Mouse (Mus musculus) spleen, postnatal 10 days (tissue): ENCODE results near the gene Ccdc88b.

Source experiments
- DNase-seq, 2 experiments: peaks; one replicate each; pipeline ENCODE4 v3.0.0; 2021 to 2022; ENCODE audit warnings: low spot score in 2 of 2

Ccdc88b gene

GRCm38 (mm10) chr19:6857391-6858005, 513 bp downstream of the Ccdc88b start:
- peak in 1 of 2 experiments; percentile 15 for DNase-seq

DNA sequence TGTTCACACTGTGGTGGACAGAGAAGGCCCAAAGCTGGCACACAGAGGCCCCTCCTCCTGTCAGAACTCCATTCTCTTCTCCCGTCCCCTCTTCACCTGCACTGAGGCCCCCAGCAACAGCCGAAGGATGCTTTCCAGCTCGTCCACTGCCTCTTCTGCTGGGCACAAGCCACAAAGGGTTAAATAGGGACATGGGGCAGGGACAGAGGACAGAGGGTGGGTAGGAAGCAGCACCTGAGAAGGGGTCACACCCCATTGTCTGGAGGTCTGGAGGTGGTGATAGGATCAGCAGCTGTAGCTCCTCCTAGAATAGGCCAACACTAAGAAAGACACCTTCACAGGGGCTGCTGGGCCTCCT, 1.0 kb downstream of the Ccdc88b start:
- DNase-seq = no peak

DNA sequence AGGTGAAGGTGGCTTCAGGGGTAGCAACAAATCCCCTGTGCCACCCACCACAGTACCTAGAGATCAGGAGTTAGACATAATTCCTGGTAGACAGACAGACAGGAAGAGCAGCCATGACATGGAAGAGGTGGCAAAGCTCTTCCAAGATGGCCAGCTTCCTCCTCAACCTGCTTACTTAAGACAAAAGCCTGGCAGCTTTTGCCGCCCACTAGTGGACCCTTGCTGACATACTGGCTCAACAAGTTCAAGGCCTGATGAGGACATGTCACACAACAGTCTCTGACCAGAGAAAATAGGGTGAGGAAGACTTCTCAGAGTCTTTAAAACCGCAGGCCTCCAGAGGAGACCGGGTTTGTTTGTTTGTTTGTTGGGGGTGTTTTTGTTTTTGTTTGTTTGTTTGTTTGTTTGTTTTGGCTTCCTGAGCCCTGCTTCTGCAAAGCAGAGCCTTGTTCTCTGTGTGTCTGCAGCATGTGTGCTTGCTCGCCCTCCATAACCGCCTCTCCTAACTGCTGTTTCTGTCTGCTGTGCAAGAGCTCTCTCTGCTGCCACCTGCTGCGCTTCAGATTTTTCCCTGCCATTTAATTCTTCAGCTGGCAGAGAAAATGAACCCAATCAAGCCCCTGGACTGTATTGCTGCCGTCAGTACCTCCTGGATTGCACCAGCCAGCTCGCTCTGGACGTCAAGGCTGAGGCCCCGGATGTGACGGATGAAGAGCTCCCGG, 1.6 kb downstream of the Ccdc88b start:
- peak in 1 of 2 experiments; percentile 78 for DNase-seq

DNA sequence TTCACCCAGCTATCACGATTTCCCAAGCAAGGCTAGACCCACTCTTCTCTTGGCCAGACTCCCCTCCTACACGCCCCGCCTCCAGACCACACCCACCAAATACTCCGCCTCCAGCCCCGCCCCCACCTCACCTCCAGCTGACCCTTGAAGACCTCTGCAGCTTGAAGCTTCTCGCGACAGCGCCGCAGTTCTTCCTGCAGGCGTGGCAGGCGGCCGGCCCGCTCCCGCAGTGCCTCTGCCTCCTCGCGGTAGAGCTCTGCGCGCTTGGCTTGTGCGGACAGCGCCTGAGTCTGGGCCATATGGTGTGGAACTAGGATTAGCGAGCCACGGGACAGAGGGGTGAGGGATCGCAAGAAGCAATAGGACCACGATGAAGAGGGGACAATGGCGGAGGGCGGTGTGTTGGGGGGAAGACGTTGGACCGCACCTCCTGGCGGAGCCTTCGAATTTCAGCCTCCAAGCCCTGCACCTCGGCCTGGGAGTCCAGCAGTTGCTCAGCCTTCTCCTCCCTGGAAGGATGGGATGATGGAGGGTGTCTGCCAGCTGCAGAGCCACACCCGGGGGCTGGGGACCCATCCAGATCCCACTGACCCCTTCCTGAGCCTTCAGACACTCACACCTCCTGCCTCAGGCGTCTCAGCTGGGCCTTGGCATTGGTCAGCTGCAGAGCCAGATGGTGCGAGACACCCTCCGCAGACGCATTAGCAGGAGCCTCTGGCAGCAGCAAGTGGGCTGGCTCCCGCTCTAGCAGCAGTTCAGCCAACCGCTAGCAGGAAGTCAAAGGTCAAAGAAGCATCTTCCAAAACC, 2.6 kb downstream of the Ccdc88b start:
- DNase-seq = peak in 1 of 2 experiments; percentile 42

- DNase-seq = no peak
These were observed 3.4 kb downstream of the Ccdc88b start for GRCm38 (mm10) chr19:6854658-6855057.

- DNase-seq = no peak
These were observed 4.1 kb downstream of the Ccdc88b start for GRCm38 (mm10) chr19:6853903-6854302.

GRCm38 (mm10) chr19:6852393-6853305, 5.4 kb downstream of the Ccdc88b start:
- DNase-seq = no peak

DNA sequence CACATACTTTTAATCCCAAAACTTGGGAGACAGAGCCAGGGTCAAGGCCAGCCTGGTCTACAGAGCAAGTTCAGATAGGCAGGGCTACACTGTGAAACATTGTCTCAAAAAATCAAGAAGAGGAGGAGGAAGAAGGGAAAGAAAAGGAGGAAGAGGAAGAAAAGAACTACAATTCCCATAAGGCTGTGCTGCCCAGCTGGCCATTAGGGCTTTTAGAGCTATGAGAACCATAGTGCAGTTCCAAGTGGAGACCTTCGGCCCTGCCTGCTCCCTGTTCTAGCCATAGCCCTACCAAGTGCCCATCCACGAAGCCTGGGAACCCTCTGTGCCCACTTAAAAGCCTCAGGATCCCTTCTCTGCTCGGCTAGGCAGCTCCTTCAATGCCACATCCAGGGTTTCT, 6.5 kb downstream of the Ccdc88b start:
- no peak for DNase-seq

DNA sequence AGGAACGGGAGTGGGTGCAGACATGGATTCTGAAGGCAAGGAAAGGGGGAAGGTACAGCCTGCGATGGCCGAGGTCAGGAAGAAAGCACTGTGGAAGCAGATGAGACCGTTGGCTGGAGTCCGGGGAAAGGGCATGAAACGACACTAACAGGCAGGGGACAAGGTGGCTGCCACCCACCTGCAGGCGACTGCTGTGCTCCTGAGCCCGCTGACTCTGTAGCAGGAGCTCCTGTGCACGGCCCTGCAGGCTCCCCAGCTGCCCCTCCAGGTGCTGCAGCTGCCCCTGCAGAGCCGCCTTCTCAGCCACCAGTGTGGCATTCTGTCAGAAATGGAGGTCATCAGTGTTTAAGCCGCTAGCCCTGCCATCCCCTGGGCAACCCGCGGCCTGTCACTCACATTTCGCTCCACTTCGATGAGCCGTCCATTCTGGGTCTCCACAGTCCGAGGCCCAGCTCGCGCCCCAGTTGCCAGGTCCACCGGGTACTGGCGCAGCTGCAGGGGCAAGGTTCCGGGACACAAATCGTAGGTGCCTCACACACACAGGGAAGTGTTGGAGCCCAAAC, 8.4 kb downstream of the Ccdc88b start:
- no peak for DNase-seq

GRCm38 (mm10) chr19:6847841-6848517, 10.0 kb downstream of the Ccdc88b start:
- DNase-seq = no peak

DNA sequence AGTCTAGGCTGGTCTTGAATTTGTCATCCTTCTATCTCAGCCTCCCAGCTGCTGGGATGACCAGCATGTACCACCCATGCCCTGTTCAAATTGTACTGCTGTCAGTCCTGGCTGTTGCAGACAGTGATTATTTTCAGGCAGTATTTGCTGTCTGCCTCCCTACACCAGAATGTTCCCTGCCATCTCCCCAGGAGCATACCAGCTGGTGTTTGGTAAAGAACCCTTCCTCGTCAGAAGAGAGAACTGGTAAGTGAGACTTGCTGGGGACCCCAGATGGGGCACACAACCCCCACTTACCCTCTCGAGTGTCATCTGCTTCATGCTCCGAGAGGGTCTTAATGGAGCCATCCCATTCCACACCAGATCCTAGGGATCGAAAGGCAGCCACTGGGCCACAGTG, 12.0 kb downstream of the Ccdc88b start:
- no peak for DNase-seq

- DNase-seq = no peak
These were observed 15.7 kb downstream of the Ccdc88b start for GRCm38 (mm10) chr19:6842353-6842752.

DNA sequence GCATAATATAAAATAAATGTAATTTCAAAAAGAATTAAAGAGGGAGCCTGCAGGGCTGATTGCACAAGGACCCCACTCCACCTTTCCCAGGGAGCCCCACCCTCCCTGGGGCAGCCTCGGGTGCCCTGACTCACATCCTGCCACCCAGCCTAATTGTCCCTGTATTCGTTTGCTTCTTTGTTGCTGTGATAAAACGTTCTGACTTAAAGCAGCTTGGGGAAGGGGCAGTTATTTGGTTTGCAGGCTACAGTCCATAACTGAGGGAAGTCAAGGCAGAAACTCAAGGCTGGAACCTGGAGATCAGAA, 16.8 kb downstream of the Ccdc88b start:
- no peak for DNase-seq

- DNase-seq = peak; percentile 56 to 68
These were observed 17.3 kb downstream of the Ccdc88b start, which contains the start of gene Rps6ka4 for GRCm38 (mm10) chr19:6840475-6841291. TSS of gene Rps6ka4 (minus strand) at chr19:6840636.

- peak; percentile 22 to 40 for DNase-seq
These were observed 18.2 kb downstream of the Ccdc88b start for GRCm38 (mm10) chr19:6839615-6840474.

GRCm38 (mm10) chr19:6832363-6832762, 25.6 kb downstream of the Ccdc88b start:
- DNase-seq = no peak

DNA sequence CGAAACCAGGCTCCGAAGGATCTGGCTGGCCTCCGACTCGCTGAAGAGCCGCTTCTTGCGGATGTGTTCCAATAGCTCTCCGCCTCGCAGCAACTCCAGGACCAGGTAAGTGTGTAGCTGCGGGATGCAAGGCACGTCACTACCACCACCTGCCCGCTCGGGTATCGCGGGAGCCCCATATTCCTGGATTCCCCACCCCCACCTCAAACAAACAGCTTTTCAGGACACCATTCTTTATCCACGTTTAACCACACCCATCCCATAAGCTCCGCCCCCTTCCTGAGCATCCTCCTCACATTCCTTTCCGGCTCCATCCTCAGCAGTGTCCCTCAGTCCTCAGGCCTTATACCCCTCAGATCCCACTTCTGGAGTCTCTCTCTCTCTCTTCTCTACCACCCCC, 26.7 kb downstream of the Ccdc88b start:
- no peak for DNase-seq

GRCm38 (mm10) chr19:6830556-6831316, 27.3 kb downstream of the Ccdc88b start:
- no peak for DNase-seq
